Comparison of ENCODE assay signal across 7 mouse cellular contexts in genomic region chr8:84706610-84707266, GRCm38 (mm10). TPM values are rescaled to one million over a fixed set of nuclear protein-coding genes. Genes with fewer than 3 reads are reported as not detected.
DNase-seq lines count a peak whose midpoint lies in the region; ATAC-seq and TF ChIP-seq lines count a peak whose summit lies in the region.

No protein-coding gene starts in this region.

- H3K4me2 ChIP-seq in forebrain, embryonic 15.5 days (replicated peaks) = peak overlapping the region; percentile 38
- peak overlapping the region; percentile 59 for H3K4me2 ChIP-seq in intestine, postnatal 0 days (replicated peaks; ENCODE audit: low read depth)

- H3K27me3 ChIP-seq in forebrain, embryonic 15.5 days = peaks cover 20% of the 10 kb centered on the region
- peaks cover 68% of the 10 kb centered on the region for H3K27me3 ChIP-seq in intestine, postnatal 0 days (replicated peaks; ENCODE audit: control insufficient read depth, insufficient read depth, low read length)
- peaks cover 100% of the 10 kb centered on the region for H3K27me3 ChIP-seq in midbrain, embryonic 10.5 days (ENCODE audit: low read depth, poor library complexity, severe bottlenecking)

- H3K9me3 ChIP-seq in forebrain, embryonic 15.5 days = no peaks in the 10 kb centered on the region
- H3K9me3 ChIP-seq in intestine, postnatal 0 days (ENCODE audit: control insufficient read depth) = no peaks in the 10 kb centered on the region
- no peaks in the 10 kb centered on the region for H3K9me3 ChIP-seq in midbrain, embryonic 10.5 days (replicated peaks)

- peak; percentile 92 for DNase-seq in 416B (ENCODE audit: low read depth)
- DNase-seq in A20 (ENCODE audit: low read depth, low spot score) = peak; percentile 79
- DNase-seq in midbrain, embryonic 10.5 days (ENCODE audit: low spot score) = peak; percentile 72
- DNase-seq in right cerebral cortex, adult 18-20 months = no peak
- no peak for DNase-seq in right cerebral cortex, postnatal 4 days

- H3K4me1 ChIP-seq in forebrain, embryonic 15.5 days = peaks cover 73% of the 10 kb centered on the region
- H3K4me1 ChIP-seq in intestine, postnatal 0 days (replicated peaks; ENCODE audit: control insufficient read depth, insufficient read depth, low read length) = 0 out of 2 replicates have a peak, but pooled peaks cover 7% of the 10 kb centered on the region
- peaks cover 70% of the 10 kb centered on the region for H3K4me1 ChIP-seq in midbrain, embryonic 10.5 days

- H3K4me3 ChIP-seq in forebrain, embryonic 15.5 days = peak overlapping the region; percentile 29
- peak overlapping the region; percentile 30 for H3K4me3 ChIP-seq in intestine, postnatal 0 days (ENCODE audit: low read depth, low read length)
- H3K4me3 ChIP-seq in midbrain, embryonic 10.5 days = peak overlapping the region; percentile 39

- peak overlapping the region; percentile 48 for H3K9ac ChIP-seq in forebrain, embryonic 15.5 days (replicated peaks)
- peak overlapping the region; percentile 11; the same call in 1 of the 2 replicates for H3K9ac ChIP-seq in intestine, postnatal 0 days (ENCODE audit: low read depth, low read length)

- WGBS in forebrain, embryonic 15.5 days = 7% methylated on average over 45 of the region's 45 CpGs
- WGBS in intestine, postnatal 0 days = 14% methylated on average over 41 of the region's 45 CpGs
- WGBS in midbrain, embryonic 10.5 days = under 1% methylated on average over 45 of the region's 45 CpGs

- ATAC-seq in forebrain, embryonic 15.5 days (replicated peaks) = no peak
- ATAC-seq in intestine, postnatal 0 days = no peak

- peak overlapping the region; percentile 94 for H3K27ac ChIP-seq in forebrain, embryonic 15.5 days (replicated peaks)
- H3K27ac ChIP-seq in intestine, postnatal 0 days (ENCODE audit: low read depth, low read length) = no peak overlapping the region
- peak overlapping the region; percentile 69 for H3K27ac ChIP-seq in midbrain, embryonic 10.5 days (replicated peaks)

- H3K36me3 ChIP-seq in forebrain, embryonic 15.5 days = no peaks in the 10 kb centered on the region
- H3K36me3 ChIP-seq in intestine, postnatal 0 days (ENCODE audit: control insufficient read depth, insufficient read depth) = peaks cover 9% of the 10 kb centered on the region; the same call in 1 of the 2 replicates
- no peaks in the 10 kb centered on the region for H3K36me3 ChIP-seq in midbrain, embryonic 10.5 days

- TF ChIP-seq CTCF in intestine, postnatal 0 days (IDR thresholded peaks at IDR 0.05; ENCODE audit: low read depth) = no peak

RNA-seq across cellular contexts. Expression of gene Lyl1, which starts 5.5 kb away (rescaled TPM):
- polyA plus RNA-seq in forebrain, embryonic 15.5 days (2015; fragmentation: Nextera tagmentation; extraction: Ambion mirVana) = 2.1 and 2.5 TPM in 2 replicates
- 3.5 and 3.9 TPM in 2 replicates for polyA plus RNA-seq in intestine, postnatal 0 days (2015; fragmentation: Nextera tagmentation; extraction: Ambion mirVana)
- polyA plus RNA-seq in midbrain, embryonic 10.5 days (2016; fragmentation: Nextera tagmentation; extraction: Ambion mirVana) = 4.8 and 5.8 TPM in 2 replicates

RNA-seq across cellular contexts. Expression of gene G430095P16Rik, which starts 16.1 kb away (rescaled TPM):
- 2.7 TPM in 2 replicates for polyA plus RNA-seq in forebrain, embryonic 15.5 days (2015; fragmentation: Nextera tagmentation; extraction: Ambion mirVana)
- 1.0 and 1.5 TPM in 2 replicates for polyA plus RNA-seq in intestine, postnatal 0 days (2015; fragmentation: Nextera tagmentation; extraction: Ambion mirVana)
- polyA plus RNA-seq in midbrain, embryonic 10.5 days (2016; fragmentation: Nextera tagmentation; extraction: Ambion mirVana) = 1.1 and 1.4 TPM in 2 replicates

RNA-seq across cellular contexts. Expression of gene Nacc1, which starts 19.1 kb away (rescaled TPM):
- 15.5 and 16.4 TPM in 2 replicates for polyA plus RNA-seq in forebrain, embryonic 15.5 days (2015; fragmentation: Nextera tagmentation; extraction: Ambion mirVana)
- polyA plus RNA-seq in intestine, postnatal 0 days (2015; fragmentation: Nextera tagmentation; extraction: Ambion mirVana) = 9.3 and 9.8 TPM in 2 replicates
- polyA plus RNA-seq in midbrain, embryonic 10.5 days (2016; fragmentation: Nextera tagmentation; extraction: Ambion mirVana) = 24.8 and 26.3 TPM in 2 replicates

RNA-seq across cellular contexts. Expression of gene Trmt1, which starts 20.6 kb away (rescaled TPM):
- polyA plus RNA-seq in forebrain, embryonic 15.5 days (2015; fragmentation: Nextera tagmentation; extraction: Ambion mirVana) = 62.4 and 64.0 TPM in 2 replicates
- polyA plus RNA-seq in intestine, postnatal 0 days (2015; fragmentation: Nextera tagmentation; extraction: Ambion mirVana) = 22.3 and 23.7 TPM in 2 replicates
- 56.4 and 58.1 TPM in 2 replicates for polyA plus RNA-seq in midbrain, embryonic 10.5 days (2016; fragmentation: Nextera tagmentation; extraction: Ambion mirVana)

RNA-seq across cellular contexts. Expression of gene Ier2, which starts 44.1 kb away (rescaled TPM):
- polyA plus RNA-seq in forebrain, embryonic 15.5 days (2015; fragmentation: Nextera tagmentation; extraction: Ambion mirVana) = 26.0 and 33.4 TPM in 2 replicates
- polyA plus RNA-seq in intestine, postnatal 0 days (2015; fragmentation: Nextera tagmentation; extraction: Ambion mirVana) = 77.3 and 79.4 TPM in 2 replicates
- polyA plus RNA-seq in midbrain, embryonic 10.5 days (2016; fragmentation: Nextera tagmentation; extraction: Ambion mirVana) = 63.6 and 78.2 TPM in 2 replicates

Comparison
In these comparisons a context has a peak if more than half of its experiments do, and no peak if none do; other contexts are left out.
1. DNase-seq: peak in 416B (single experiment), A20 (single experiment) and midbrain, embryonic 10.5 days (single experiment); none in right cerebral cortex, adult 18-20 months (single experiment) and right cerebral cortex, postnatal 4 days (single experiment).
2. Peak in every context shown above with its lines, with median percentiles within 50 percentile points of each other: H3K4me3 ChIP-seq.